Mouse (Mus musculus): Measurements from ENCODE around the gene Abtb2. TPM values are rescaled to one million over a fixed set of nuclear protein-coding genes. Genes with fewer than 3 reads are reported as not detected.

Gene Abtb2
- polyA plus RNA-seq, 1 experiment from 2014 or later: 3.8 TPM

DNA sequence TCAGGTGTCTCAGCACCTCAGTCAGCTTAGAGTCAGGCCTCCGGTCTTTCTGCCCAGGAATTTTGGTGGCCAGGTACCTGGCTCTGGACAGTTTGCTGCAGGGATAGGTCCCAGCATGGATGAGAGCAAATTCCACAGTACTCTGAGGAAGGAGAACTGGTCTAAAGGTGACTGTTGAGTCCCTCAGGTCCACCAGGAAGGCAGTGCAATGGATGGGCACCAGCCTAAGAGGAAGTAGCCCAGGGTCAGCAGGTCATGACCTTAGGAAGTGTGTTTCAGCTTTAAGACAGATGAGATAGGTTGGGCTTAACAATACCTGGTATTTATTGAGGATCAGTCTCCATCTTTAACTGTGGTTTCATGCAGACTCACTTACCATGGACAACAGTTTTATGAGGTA lies 88.9 kb downstream of the Abtb2 start:
- DNase-seq (ENCODE audit: low spot score): no peak
- no peak overlapping the region for H3K27ac ChIP-seq (ENCODE audit: low read depth, low read length)
- no peaks in the 10 kb centered on the region for H3K36me3 ChIP-seq (ENCODE audit: control insufficient read depth, insufficient read depth, low read length)
- ATAC-seq: no peak
- H3K27me3 ChIP-seq (replicated peaks; ENCODE audit: control insufficient read depth, insufficient read depth, low read length): no peaks in the 10 kb centered on the region
- H3K9me3 ChIP-seq (replicated peaks; ENCODE audit: control insufficient read depth, low read length): no peaks in the 10 kb centered on the region
- no peak overlapping the region for H3K4me3 ChIP-seq (ENCODE audit: low read depth, low read length)
- no peak overlapping the region for H3K9ac ChIP-seq (ENCODE audit: low read length)
- peaks cover 4% of the 10 kb centered on the region; the same call in 1 of the 2 replicates for H3K4me1 ChIP-seq (ENCODE audit: control insufficient read depth, insufficient read depth, low read length)
- no peak overlapping the region for H3K4me2 ChIP-seq (ENCODE audit: low read length)
- 100% methylated on average over 1 of the region's 1 CpGs for WGBS

DNA sequence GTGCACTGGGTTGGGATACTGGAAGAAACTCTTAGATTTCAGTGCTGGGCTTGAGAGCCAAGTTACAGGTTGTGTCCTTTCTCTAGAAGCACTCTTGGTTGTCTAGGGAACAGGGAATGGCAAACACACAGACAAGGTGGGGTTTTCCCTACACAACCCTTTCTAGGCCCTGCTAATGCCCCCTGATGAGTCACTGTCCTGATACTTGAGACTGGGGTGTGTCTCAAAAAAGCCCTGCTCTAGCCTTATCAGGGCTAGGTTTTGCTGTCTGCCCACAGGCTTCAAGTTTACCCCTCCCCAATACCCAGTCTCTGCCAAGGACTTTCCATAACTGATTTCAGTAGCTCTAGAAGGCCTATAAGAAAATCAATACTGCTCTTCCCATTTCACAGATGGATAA lies 89.9 kb downstream of the Abtb2 start:
- Histone ChIP-seq H3K4me2 (ENCODE audit: low read length) (no peak overlapping the region), H3K27me3 (replicated peaks; ENCODE audit: control insufficient read depth, insufficient read depth, low read length) (no peaks in the 10 kb centered on the region), H3K9me3 (replicated peaks; ENCODE audit: control insufficient read depth, low read length) (no peaks in the 10 kb centered on the region), H3K36me3 (ENCODE audit: control insufficient read depth, insufficient read depth, low read length) (no peaks in the 10 kb centered on the region), H3K4me3 (ENCODE audit: low read depth, low read length) (no peak overlapping the region), H3K27ac (ENCODE audit: low read depth, low read length) (no peak overlapping the region), H3K9ac (ENCODE audit: low read length) (no peak overlapping the region), H3K4me1 (ENCODE audit: control insufficient read depth, insufficient read depth, low read length) (peaks cover 11% of the 10 kb centered on the region)
- DNase-seq (ENCODE audit: low spot score): no peak
- ATAC-seq: no peak

DNA sequence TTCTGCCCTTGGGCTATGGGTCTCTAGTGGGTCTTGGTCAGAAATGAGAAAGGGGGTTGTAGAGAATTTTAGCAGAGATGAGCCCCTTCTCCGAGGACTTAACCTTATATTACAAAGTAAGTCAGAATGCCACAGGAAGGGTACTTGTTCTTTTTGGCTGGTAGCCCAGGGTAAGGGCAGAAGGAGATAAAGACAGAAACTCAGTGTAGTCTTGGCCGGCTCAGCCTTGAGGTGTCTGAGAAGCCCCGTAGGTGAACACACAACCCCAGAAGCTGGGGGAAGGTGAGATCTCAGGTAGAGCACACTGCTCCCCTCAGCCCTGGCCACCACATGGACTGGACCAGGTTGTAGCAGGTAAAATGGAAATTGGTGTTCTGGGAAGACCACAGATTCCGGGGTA lies 93.1 kb downstream of the Abtb2 start:
- no peaks in the 10 kb centered on the region for H3K9me3 ChIP-seq (replicated peaks; ENCODE audit: control insufficient read depth, low read length)
- no peak overlapping the region for H3K27ac ChIP-seq (ENCODE audit: low read depth, low read length)
- no peaks in the 10 kb centered on the region for H3K36me3 ChIP-seq (ENCODE audit: control insufficient read depth, insufficient read depth, low read length)
- H3K27me3 ChIP-seq (replicated peaks; ENCODE audit: control insufficient read depth, insufficient read depth, low read length): no peaks in the 10 kb centered on the region
- no peak overlapping the region for H3K4me3 ChIP-seq (ENCODE audit: low read depth, low read length)
- DNase-seq (ENCODE audit: low spot score) (no peak), ATAC-seq (no peak)
- peaks cover 11% of the 10 kb centered on the region for H3K4me1 ChIP-seq (ENCODE audit: control insufficient read depth, insufficient read depth, low read length)
- WGBS: 90% methylated on average over 4 of the region's 4 CpGs
- H3K9ac ChIP-seq (ENCODE audit: low read length): no peak overlapping the region
- no peak overlapping the region for H3K4me2 ChIP-seq (ENCODE audit: low read length)

DNA sequence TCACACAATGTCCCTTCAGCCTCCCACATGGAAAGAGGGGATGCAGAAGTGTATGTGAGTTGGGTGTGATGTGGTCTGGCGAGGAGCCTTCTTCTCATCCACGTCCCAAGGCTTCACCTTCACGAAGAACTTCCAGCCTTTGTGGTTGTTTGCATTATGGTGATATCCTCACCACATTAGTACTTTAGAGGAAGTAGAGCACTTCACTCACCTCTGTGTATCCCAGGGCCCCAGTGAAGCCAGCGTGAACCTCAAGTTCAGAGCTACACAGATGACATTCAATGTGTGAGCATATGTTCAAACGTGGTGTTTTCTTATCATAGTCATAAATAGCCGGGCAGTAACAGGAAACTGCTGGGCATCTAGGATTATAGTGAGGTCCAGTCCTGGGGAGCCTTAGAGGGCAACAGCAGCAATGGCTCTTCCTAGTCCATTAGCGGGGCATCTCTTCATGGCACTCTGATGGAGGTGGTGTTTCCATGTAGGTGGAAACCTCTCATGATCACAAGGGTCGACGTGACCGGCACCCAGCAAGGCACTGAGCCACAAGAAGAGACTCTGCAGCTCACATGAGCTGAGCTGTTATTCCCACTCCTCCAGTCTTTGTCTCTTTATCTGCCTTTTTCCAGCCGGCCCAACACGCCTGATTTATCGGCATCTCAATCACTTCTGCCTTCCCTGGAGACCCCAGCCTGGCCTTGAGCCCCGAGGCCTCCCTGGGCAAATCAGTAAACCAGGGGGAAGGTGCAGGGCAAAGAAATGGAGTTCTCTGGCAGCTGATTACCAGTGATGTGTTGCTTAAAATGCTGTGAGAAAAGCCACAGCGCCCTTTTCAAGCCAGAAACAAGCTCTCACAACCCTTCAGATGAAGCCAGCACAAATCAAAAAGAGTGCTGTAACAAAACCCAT lies 93.8 kb downstream of the Abtb2 start:
- Histone ChIP-seq H3K9ac (ENCODE audit: low read length) (no peak overlapping the region; the same call in 1 of the 2 replicates), H3K27me3 (replicated peaks; ENCODE audit: control insufficient read depth, insufficient read depth, low read length) (no peaks in the 10 kb centered on the region), H3K9me3 (replicated peaks; ENCODE audit: control insufficient read depth, low read length) (no peaks in the 10 kb centered on the region), H3K36me3 (ENCODE audit: control insufficient read depth, insufficient read depth, low read length) (no peaks in the 10 kb centered on the region), H3K27ac (ENCODE audit: low read depth, low read length) (no peak overlapping the region), H3K4me3 (ENCODE audit: low read depth, low read length) (no peak overlapping the region), H3K4me1 (ENCODE audit: control insufficient read depth, insufficient read depth, low read length) (peaks cover 11% of the 10 kb centered on the region), H3K4me2 (ENCODE audit: low read length) (no peak overlapping the region)
- 69% methylated on average over 15 of the region's 15 CpGs for WGBS
- DNase-seq (ENCODE audit: low spot score): no peak
- no peak for ATAC-seq

DNA sequence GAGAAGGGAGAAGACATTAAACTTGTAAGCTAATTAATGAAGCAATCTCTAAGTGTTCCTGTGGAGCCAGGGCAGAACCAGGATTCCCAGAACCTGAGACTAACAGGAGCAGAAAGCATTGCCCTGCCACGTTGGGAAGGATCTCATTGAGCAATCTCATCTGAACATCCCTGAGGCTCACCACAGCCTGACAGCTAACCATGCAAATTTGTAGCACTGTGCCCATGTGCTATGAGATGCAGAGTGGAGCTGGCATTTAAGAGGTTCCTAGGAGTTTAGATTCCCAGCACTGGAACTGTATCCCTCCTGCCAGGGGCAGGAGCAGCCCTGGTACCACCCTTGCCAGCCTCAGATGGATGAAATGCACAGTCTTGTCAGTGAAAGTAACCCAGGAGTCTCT lies 95.6 kb downstream of the Abtb2 start:
- peaks cover 11% of the 10 kb centered on the region for H3K4me1 ChIP-seq (ENCODE audit: control insufficient read depth, insufficient read depth, low read length)
- H3K9ac ChIP-seq (ENCODE audit: low read length): no peak overlapping the region
- ATAC-seq (no peak), DNase-seq (ENCODE audit: low spot score) (no peak)
- no peak overlapping the region for H3K4me2 ChIP-seq (ENCODE audit: low read length)
- H3K9me3 ChIP-seq (replicated peaks; ENCODE audit: control insufficient read depth, low read length): no peaks in the 10 kb centered on the region
- no peaks in the 10 kb centered on the region for H3K27me3 ChIP-seq (replicated peaks; ENCODE audit: control insufficient read depth, insufficient read depth, low read length)
- H3K36me3 ChIP-seq (ENCODE audit: control insufficient read depth, insufficient read depth, low read length): no peaks in the 10 kb centered on the region
- 10% methylated on average over 1 of the region's 1 CpGs for WGBS
- H3K27ac ChIP-seq (ENCODE audit: low read depth, low read length): no peak overlapping the region
- H3K4me3 ChIP-seq (ENCODE audit: low read depth, low read length): no peak overlapping the region

DNA sequence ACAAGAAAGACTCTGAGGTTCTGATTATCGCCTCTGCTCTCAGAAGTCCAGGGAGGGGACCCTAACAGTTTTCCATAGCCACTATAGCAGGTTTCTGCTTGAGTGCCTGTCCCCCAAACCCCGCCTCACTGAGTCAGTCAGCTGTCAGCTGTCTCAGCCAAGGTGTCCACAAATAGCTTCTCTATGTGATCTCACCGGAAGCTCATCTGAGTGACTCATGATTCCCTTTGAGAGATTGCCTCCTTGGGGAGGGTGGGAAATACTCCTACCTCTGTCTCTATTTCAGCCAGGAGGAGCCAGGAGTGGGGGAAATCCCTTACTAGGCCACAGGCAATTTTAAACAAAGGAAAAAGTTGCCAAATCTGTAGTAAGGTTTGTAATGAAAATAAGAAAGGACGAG lies 96.0 kb downstream of the Abtb2 start:
- Histone ChIP-seq H3K27ac (ENCODE audit: low read depth, low read length) (no peak overlapping the region), H3K4me2 (ENCODE audit: low read length) (no peak overlapping the region), H3K9ac (ENCODE audit: low read length) (no peak overlapping the region), H3K4me3 (ENCODE audit: low read depth, low read length) (no peak overlapping the region), H3K36me3 (ENCODE audit: control insufficient read depth, insufficient read depth, low read length) (no peaks in the 10 kb centered on the region), H3K9me3 (replicated peaks; ENCODE audit: control insufficient read depth, low read length) (no peaks in the 10 kb centered on the region), H3K4me1 (ENCODE audit: control insufficient read depth, insufficient read depth, low read length) (peaks cover 11% of the 10 kb centered on the region), H3K27me3 (replicated peaks; ENCODE audit: control insufficient read depth, insufficient read depth, low read length) (no peaks in the 10 kb centered on the region)
- ATAC-seq: no peak
- DNase-seq (ENCODE audit: low spot score): no peak
- 51% methylated on average over 4 of the region's 4 CpGs for WGBS

DNA sequence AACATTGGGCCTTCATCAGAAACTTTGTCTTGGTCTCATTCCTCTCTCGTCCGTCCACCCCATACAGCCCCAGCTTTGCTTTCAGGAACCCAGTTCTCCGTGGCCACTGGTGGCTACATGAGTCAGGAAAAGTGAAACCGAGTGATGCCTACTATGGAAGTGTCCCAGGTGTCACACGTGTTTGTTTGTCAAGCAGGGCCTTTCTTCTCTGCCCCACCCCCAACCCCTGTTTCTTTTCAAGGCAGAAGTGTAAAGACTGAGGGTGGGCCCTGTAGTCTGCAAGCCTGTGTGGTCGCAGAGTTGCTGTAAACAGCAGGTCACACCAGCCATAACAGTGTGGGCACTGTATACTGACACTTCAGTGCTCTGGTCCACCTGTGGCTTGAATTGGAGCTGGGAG lies 98.2 kb downstream of the Abtb2 start:
- no peaks in the 10 kb centered on the region for H3K9me3 ChIP-seq (replicated peaks; ENCODE audit: control insufficient read depth, low read length)
- peaks cover 27% of the 10 kb centered on the region for H3K4me1 ChIP-seq (ENCODE audit: control insufficient read depth, insufficient read depth, low read length)
- H3K9ac ChIP-seq (ENCODE audit: low read length): no peak overlapping the region
- WGBS: 82% methylated on average over 6 of the region's 6 CpGs
- H3K4me3 ChIP-seq (ENCODE audit: low read depth, low read length): no peak overlapping the region
- no peak overlapping the region for H3K4me2 ChIP-seq (ENCODE audit: low read length)
- no peak overlapping the region for H3K27ac ChIP-seq (ENCODE audit: low read depth, low read length)
- DNase-seq (ENCODE audit: low spot score) (no peak), ATAC-seq (no peak)
- no peaks in the 10 kb centered on the region for H3K27me3 ChIP-seq (replicated peaks; ENCODE audit: control insufficient read depth, insufficient read depth, low read length)
- H3K36me3 ChIP-seq (ENCODE audit: control insufficient read depth, insufficient read depth, low read length): no peaks in the 10 kb centered on the region

DNA sequence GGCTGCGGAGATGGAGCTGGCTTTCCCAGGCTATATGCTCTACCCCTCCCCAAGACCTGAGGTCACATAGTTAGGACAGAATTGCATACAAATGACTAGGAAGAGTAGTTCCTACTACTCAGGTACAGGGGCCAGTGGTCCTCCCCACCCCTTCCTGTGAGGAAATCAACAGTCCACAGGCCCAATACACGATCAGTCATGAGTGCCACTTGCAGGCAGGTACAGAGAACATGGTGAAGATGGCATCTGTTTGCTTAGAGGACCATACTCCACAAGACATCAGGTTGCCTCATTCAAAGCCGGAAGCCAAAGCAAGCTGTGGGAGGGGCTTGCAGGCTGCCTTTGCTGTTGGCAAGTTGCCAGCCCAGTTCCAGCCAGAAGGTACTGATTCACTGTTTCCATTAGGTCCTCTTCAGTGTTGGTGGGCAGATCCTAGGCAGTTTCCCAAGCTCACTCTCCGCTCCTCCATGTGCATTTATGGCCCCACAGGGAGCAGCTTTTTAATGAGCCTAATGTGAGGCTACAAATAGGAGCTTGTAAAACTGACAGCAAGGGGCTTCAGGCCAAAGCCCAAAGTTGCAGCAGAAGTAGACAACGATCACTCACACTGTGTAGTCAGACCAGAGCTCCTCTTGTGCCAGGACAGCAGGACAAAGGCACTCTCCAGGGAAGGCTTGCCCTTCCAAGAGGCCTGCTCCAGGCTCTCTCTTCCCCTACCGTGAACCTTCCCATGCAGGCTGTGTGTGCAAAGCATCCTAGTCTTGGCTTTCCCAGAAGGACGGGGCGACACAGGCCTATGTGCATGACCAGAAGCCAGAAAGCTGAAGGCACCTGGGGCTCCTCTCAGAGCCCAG lies 102.1 kb downstream of the Abtb2 start:
- Histone ChIP-seq H3K4me3 (ENCODE audit: low read depth, low read length) (no peak overlapping the region), H3K4me2 (ENCODE audit: low read length) (no peak overlapping the region), H3K4me1 (ENCODE audit: control insufficient read depth, insufficient read depth, low read length) (peaks cover 20% of the 10 kb centered on the region), H3K27ac (ENCODE audit: low read depth, low read length) (no peak overlapping the region), H3K9ac (ENCODE audit: low read length) (no peak overlapping the region), H3K36me3 (ENCODE audit: control insufficient read depth, insufficient read depth, low read length) (no peaks in the 10 kb centered on the region), H3K27me3 (replicated peaks; ENCODE audit: control insufficient read depth, insufficient read depth, low read length) (no peaks in the 10 kb centered on the region), H3K9me3 (replicated peaks; ENCODE audit: control insufficient read depth, low read length) (no peaks in the 10 kb centered on the region)
- DNase-seq (ENCODE audit: low spot score) (peak; percentile 83), ATAC-seq (peak; percentile 61)
- WGBS: 47% methylated on average over 8 of the region's 8 CpGs

DNA sequence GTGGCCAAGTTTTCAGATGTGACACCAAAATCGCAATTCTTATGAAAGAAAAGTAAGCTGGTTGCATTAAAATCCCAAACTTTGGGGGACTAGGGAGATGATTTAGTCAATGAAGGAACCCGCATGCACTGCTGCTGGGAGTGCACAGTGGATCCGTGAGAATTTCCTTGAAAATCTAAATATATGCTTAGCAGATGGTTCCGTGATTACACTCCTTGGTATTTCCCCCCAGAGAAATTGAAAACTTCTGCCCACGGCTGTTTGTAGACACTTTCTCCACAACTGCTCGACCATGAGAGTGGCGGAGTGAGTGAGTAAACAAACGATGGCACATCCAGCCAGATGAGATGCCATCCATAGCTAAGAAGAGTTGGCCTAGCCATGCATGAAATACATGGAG lies 102.8 kb downstream of the Abtb2 start:
- H3K9me3 ChIP-seq (replicated peaks; ENCODE audit: control insufficient read depth, low read length): no peaks in the 10 kb centered on the region
- WGBS: 85% methylated on average over 8 of the region's 8 CpGs
- DNase-seq (ENCODE audit: low spot score): no peak

More for the DNA sequence above, 102.8 kb downstream of the Abtb2 start:
- Histone ChIP-seq H3K4me2 (ENCODE audit: low read length) (no peak overlapping the region), H3K4me3 (ENCODE audit: low read depth, low read length) (no peak overlapping the region), H3K27me3 (replicated peaks; ENCODE audit: control insufficient read depth, insufficient read depth, low read length) (no peaks in the 10 kb centered on the region), H3K9ac (ENCODE audit: low read length) (no peak overlapping the region), H3K36me3 (ENCODE audit: control insufficient read depth, insufficient read depth, low read length) (no peaks in the 10 kb centered on the region), H3K4me1 (ENCODE audit: control insufficient read depth, insufficient read depth, low read length) (peaks cover 20% of the 10 kb centered on the region), H3K27ac (ENCODE audit: low read depth, low read length) (no peak overlapping the region)
- no peak for ATAC-seq
